Mouse (Mus musculus) hindbrain, embryonic 16.5 days (tissue): ENCODE data around the gene Depdc7. TPM values are rescaled to one million over a fixed set of nuclear protein-coding genes. Genes with fewer than 3 reads are reported as not detected.

Source experiments
- ATAC-seq: fragments of 200-750 bp; cut with Nextera tagmentation; 2 replicates; pipeline ENCODE4 v1.8.0; 2017; ENCODE audit warnings: moderate TSS enrichment, moderate library complexity
- H3K27ac ChIP-seq: fragments of 300-500 bp; sonication (generic); 2 replicates; pipeline ENCODE4 v1.5.1; 2014; ENCODE audit warnings: low read depth, mild to moderate bottlenecking, control low read depth, low read length, moderate library complexity
- H3K27me3 ChIP-seq: fragments of 300-500 bp; sonication (generic); replicated peaks from 2 replicates; pipeline ENCODE4 v1.6.1; 2014; ENCODE audit warnings: low read length; ENCODE audit not compliant: control insufficient read depth, insufficient read depth
- H3K36me3 ChIP-seq: fragments of 300-500 bp; sonication (generic); 2 replicates; pipeline ENCODE4 v1.6.1; 2014; ENCODE audit warnings: mild to moderate bottlenecking, low read length, moderate library complexity, mixed read lengths; ENCODE audit not compliant: control insufficient read depth, insufficient read depth
- H3K4me1 ChIP-seq: fragments of 300-500 bp; sonication (generic); 2 replicates; pipeline ENCODE4 v1.6.1; 2014; ENCODE audit warnings: low read depth, low read length; ENCODE audit not compliant: control insufficient read depth, insufficient read depth
- H3K4me2 ChIP-seq: fragments of 300-500 bp; sonication (generic); 2 replicates; pipeline ENCODE4 v1.6.1; 2014; ENCODE audit warnings: mild to moderate bottlenecking, low read length, control low read depth, moderate library complexity
- H3K4me3 ChIP-seq: fragments of 300-500 bp; sonication (generic); 2 replicates; pipeline ENCODE4 v1.5.1; 2014; ENCODE audit warnings: mild to moderate bottlenecking, low read length, control low read depth, moderate library complexity
- H3K9ac ChIP-seq: fragments of 300-500 bp; sonication (generic); 2 replicates; pipeline ENCODE4 v1.6.1; 2014; ENCODE audit warnings: low read depth, mild to moderate bottlenecking, control low read depth, low read length, moderate library complexity
- H3K9me3 ChIP-seq: fragments of 300-500 bp; sonication (generic); 2 replicates; pipeline ENCODE4 v1.6.1; 2014; ENCODE audit warnings: mild to moderate bottlenecking, low read length, moderate library complexity; ENCODE audit not compliant: control insufficient read depth
- WGBS: fragments of 180-500 bp; shearing (Covaris S2); extraction: QIAGEN DNeasy Blood & Tissue Kit; methylation state at CpG from one replicate; pipeline ENCODE4 v1.1.7; 2014; 5-methylcytosine and 5-hydroxymethylcytosine counted together
- polyA plus RNA-seq: library from polyadenylated mRNA; unstranded; fragments of >200 nt; fragmentation: Nextera tagmentation; extraction: Ambion mirVana; gene quantifications from 2 replicates; pipeline ENCODE4 v1.2.1, GENCODE M21; 2015

Depdc7 gene
- polyA plus RNA-seq, result 1.8 and 1.9 TPM in 2 replicates

- no peaks in the 10 kb centered on the region for H3K27me3 ChIP-seq
- peak; percentile 91 for ATAC-seq
- no peaks in the 10 kb centered on the region for H3K9me3 ChIP-seq
- peak within 1 kb of the TSS; percentile 63 for H3K9ac ChIP-seq
- peak within 1 kb of the TSS; percentile 97 for H3K4me2 ChIP-seq
- no peaks in the 10 kb centered on the region for H3K36me3 ChIP-seq
- peaks cover 10% of the 10 kb centered on the region for H3K4me1 ChIP-seq
- 0% methylated on average over 30 of the region's 31 CpGs for WGBS
- no peak within 1 kb of the TSS for H3K27ac ChIP-seq
- peak within 1 kb of the TSS; percentile 56 for H3K4me3 ChIP-seq
Measured at GRCm38 (mm10) chr2:104742741-104743064, at the start of gene Depdc7. TSS of gene Depdc7 (minus strand) at chr2:104742878.

DNA sequence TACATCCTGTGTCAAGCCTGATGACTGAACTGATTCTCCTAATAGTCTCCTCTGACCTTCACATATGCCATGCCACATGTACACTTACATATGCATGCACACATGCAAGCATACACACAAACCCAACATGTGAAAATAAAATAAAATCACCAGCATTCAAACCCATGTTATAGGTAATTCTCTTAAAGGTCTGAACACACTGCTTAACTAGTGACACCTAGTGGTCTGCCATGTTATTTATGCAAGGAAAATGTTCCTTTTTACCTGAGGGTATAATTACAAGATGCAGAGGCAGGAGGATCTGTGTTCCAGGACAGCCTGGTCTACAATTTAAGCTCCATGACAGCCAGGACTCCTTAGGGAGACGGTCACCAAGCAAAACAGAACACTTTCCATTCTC is 32.1 kb upstream of the Depdc7 start:
- Histone ChIP-seq H3K4me1 (no peaks in the 10 kb centered on the region), H3K36me3 (peaks cover 14% of the 10 kb centered on the region), H3K4me3 (no peak overlapping the region), H3K27ac (no peak overlapping the region), H3K9me3 (no peaks in the 10 kb centered on the region), H3K4me2 (no peak overlapping the region), H3K27me3 (no peaks in the 10 kb centered on the region), H3K9ac (no peak overlapping the region)
- ATAC-seq, result no peak; the same call in 1 of the 2 replicates
- WGBS, result 90% methylated on average over 1 of the region's 1 CpGs

DNA sequence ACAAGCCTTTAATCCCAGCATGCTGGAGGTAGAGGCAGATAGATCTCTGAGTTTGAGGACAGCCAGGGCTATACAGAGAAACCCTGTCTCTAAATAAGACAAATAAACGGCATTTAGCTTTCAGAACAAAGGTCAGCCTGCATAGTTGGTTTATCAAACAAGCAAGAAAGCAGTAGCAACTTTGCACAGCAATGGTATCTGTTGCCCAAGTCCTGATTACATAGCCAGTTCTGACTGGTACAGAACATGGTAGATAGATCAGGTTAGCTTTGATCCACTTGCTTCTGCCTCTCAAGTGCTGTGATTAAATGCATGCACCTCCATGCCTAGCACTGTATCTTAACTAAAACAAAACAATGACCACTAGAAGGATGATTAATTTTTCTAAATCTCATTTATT is 26.0 kb upstream of the Depdc7 start:
- Histone ChIP-seq H3K27ac (no peak overlapping the region), H3K4me1 (no peaks in the 10 kb centered on the region), H3K9ac (no peak overlapping the region), H3K27me3 (no peaks in the 10 kb centered on the region), H3K9me3 (no peaks in the 10 kb centered on the region), H3K4me2 (no peak overlapping the region), H3K36me3 (peaks cover 9% of the 10 kb centered on the region; the same call in 1 of the 2 replicates), H3K4me3 (no peak overlapping the region)
- ATAC-seq, result no peak
- 100% methylated on average over 1 of the region's 1 CpGs for WGBS

- Histone ChIP-seq H3K4me1 (no peaks in the 10 kb centered on the region), H3K4me2 (no peak overlapping the region), H3K27ac (no peak overlapping the region), H3K27me3 (no peaks in the 10 kb centered on the region), H3K9ac (no peak overlapping the region), H3K9me3 (no peaks in the 10 kb centered on the region), H3K4me3 (no peak overlapping the region), H3K36me3 (peaks cover 16% of the 10 kb centered on the region; the same call in 1 of the 2 replicates)
- ATAC-seq, result no peak
- 93% methylated on average over 4 of the region's 4 CpGs for WGBS
Measured at GRCm38 (mm10) chr2:104764018-104764417, 21.3 kb upstream of the Depdc7 start.

DNA sequence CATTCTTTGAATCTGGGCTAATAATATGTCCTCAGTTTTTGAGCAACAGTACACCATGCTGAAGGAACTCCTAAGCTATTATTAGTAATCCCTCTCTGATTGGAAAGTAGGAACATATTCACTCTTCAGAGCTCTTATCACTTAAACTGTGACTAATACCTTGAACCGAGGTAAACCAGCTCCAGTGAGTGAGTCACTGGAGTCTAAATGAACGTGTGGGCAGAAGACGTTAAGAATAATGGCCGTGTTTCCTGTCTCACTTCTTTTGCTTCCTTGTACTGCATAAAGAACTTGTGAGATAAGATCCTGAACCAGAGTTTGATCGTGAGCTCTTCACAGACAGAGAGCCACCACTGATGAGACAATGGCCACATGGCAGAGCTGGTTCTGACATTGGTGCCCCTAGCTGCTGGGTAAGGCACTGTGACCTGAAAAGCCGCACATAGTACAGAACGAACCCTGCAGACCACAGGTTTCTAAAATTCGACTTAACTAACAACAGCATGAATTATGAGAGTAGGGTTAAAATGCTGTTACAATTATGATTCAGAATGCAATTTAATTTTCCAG is 20.5 kb upstream of the Depdc7 start:
- no peak overlapping the region for H3K27ac ChIP-seq
- no peak overlapping the region for H3K4me2 ChIP-seq
- no peak overlapping the region for H3K4me3 ChIP-seq
- H3K9ac ChIP-seq, result no peak overlapping the region
- peaks cover 14% of the 10 kb centered on the region for H3K36me3 ChIP-seq
- no peaks in the 10 kb centered on the region for H3K27me3 ChIP-seq
- H3K9me3 ChIP-seq, result no peaks in the 10 kb centered on the region
- H3K4me1 ChIP-seq, result no peaks in the 10 kb centered on the region
- WGBS, result 85% methylated on average over 8 of the region's 8 CpGs
- no peak for ATAC-seq

DNA sequence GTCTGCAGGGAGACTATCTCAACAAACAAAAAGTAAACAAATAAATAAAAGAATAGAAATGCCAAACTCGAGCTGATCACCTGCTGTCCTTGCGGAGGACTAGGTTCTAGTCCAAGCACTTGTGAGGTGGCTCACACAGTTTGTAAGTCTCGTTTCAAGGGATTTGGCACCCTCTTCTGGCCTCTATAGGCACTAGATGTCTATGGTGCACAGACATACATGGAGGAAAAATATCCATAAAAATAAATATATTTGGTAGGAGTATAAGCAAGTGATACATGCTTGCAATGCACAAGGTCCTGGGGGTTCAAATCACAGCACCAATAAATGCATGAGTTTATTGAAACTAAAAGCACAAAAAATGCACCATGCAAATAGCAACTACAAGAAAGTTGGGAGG is 7.9 kb upstream of the Depdc7 start:
- Histone ChIP-seq H3K4me1 (no peaks in the 10 kb centered on the region), H3K9ac (no peak overlapping the region), H3K27me3 (no peaks in the 10 kb centered on the region), H3K4me2 (no peak overlapping the region), H3K27ac (no peak overlapping the region), H3K9me3 (no peaks in the 10 kb centered on the region), H3K4me3 (no peak overlapping the region), H3K36me3 (no peaks in the 10 kb centered on the region)
- 0 out of 2 replicates have a peak, but pooled peaks have one; percentile 42 for ATAC-seq
- WGBS, result 59% methylated on average over 3 of the region's 3 CpGs

DNA sequence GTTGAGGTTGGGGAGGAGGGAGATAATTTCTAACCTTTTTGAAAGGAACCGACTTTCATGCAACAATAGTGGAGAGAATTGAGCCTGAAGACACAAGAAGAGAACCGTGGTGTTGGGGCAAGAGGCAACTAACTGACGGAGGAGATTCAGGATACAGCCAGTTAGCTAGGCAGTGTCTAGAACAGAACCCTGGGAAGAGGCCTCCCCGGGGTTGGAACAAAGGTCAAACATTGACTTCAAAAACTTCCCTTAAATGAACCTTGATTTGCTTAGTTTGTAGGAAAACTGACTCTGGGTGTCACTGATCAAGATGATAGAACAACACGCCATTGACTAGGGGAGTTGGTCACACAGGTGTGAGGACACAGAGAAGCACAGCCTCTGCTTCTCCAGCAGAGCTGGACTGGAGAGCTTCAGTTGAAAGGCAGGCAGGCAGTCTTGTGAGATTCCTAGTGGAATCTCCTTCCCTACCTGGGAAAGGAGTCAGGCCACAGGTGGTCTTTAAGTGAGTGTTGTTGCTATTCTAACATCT is 6.0 kb upstream of the Depdc7 start:
- no peaks in the 10 kb centered on the region for H3K36me3 ChIP-seq
- H3K4me2 ChIP-seq, result no peak overlapping the region
- H3K9ac ChIP-seq, result no peak overlapping the region
- H3K4me1 ChIP-seq, result no peaks in the 10 kb centered on the region
- WGBS, result 80% methylated on average over 5 of the region's 5 CpGs
- H3K9me3 ChIP-seq, result no peaks in the 10 kb centered on the region
- no peak for ATAC-seq
- H3K27me3 ChIP-seq, result no peaks in the 10 kb centered on the region
- H3K27ac ChIP-seq, result no peak overlapping the region
- H3K4me3 ChIP-seq, result no peak overlapping the region

DNA sequence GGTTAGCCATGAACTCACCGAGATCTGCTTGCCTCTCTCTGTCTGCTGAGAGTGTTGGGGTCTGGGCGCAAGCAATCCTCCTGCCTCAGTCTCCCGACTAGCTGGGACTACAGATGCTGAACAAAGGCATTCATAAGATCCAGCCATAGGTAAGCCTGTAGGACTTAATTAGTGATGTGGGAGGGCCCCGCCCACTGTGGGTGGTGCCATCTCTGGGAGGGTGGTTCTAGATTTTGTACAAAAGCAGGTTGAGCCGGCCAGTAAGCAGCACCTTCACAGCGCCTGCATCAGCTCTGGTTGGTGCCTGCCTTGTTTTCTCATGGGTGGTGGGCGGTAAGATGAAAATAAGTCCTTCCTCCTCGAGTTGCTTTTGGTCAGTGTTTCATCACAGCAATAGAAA is 3.6 kb upstream of the Depdc7 start:
- ATAC-seq, result no peak
- H3K36me3 ChIP-seq, result no peaks in the 10 kb centered on the region
- no peaks in the 10 kb centered on the region for H3K27me3 ChIP-seq
- no peak overlapping the region for H3K4me2 ChIP-seq
- H3K4me1 ChIP-seq, result peaks cover 10% of the 10 kb centered on the region
- no peaks in the 10 kb centered on the region for H3K9me3 ChIP-seq
- H3K4me3 ChIP-seq, result no peak overlapping the region
- WGBS, result 68% methylated on average over 8 of the region's 8 CpGs
- no peak overlapping the region for H3K9ac ChIP-seq
- no peak overlapping the region for H3K27ac ChIP-seq

GRCm38 (mm10) chr2:104743971-104744370 is 1.3 kb upstream of the Depdc7 start:
- Histone ChIP-seq H3K27ac (no peak overlapping the region), H3K4me2 (no peak overlapping the region)
- 40% methylated on average over 4 of the region's 5 CpGs for WGBS

More at GRCm38 (mm10) chr2:104743971-104744370, 1.3 kb upstream of the Depdc7 start:
- Histone ChIP-seq H3K27me3 (no peaks in the 10 kb centered on the region), H3K4me1 (peaks cover 10% of the 10 kb centered on the region), H3K9me3 (no peaks in the 10 kb centered on the region), H3K36me3 (no peaks in the 10 kb centered on the region), H3K9ac (no peak overlapping the region), H3K4me3 (no peak overlapping the region)
- no peak for ATAC-seq
